Mouse (Mus musculus) intestine, postnatal 0 days (tissue): Measurements from ENCODE around the gene Serpinb5. TPM values are rescaled to one million over a fixed set of nuclear protein-coding genes. Genes with fewer than 3 reads are reported as not detected.
A peak's percentile ranks its signal among the peaks of the same experiment; 100 is the strongest.

Source experiments
- ATAC-seq: fragments of 200-750 bp; cut with Nextera tagmentation; 2 replicates; pipeline ENCODE4 v1.8.0; 2017; ENCODE audit warnings: mild to moderate bottlenecking, moderate TSS enrichment, moderate library complexity
- H3K27ac ChIP-seq: fragments of 300-500 bp; sonication (generic); 2 replicates; pipeline ENCODE4 v1.5.1; 2014; ENCODE audit warnings: mild to moderate bottlenecking, low read depth, low read length, moderate library complexity
- H3K27me3 ChIP-seq: fragments of 300-500 bp; sonication (generic); replicated peaks from 2 replicates; pipeline ENCODE4 v1.6.1; 2014; ENCODE audit warnings: low read length, mixed read lengths; ENCODE audit not compliant: control insufficient read depth, insufficient read depth
- H3K36me3 ChIP-seq: fragments of 300-500 bp; sonication (generic); 2 replicates; pipeline ENCODE4 v1.6.1; 2014; ENCODE audit warnings: mild to moderate bottlenecking, moderate library complexity; ENCODE audit not compliant: control insufficient read depth, insufficient read depth
- H3K4me1 ChIP-seq: fragments of 300-500 bp; sonication (generic); replicated peaks from 2 replicates; pipeline ENCODE4 v1.6.1; 2014; ENCODE audit warnings: antibody characterized with exemption, low read length, mixed read lengths; ENCODE audit not compliant: control insufficient read depth, insufficient read depth
- H3K4me2 ChIP-seq: fragments of 300-500 bp; sonication (generic); replicated peaks from 2 replicates; pipeline ENCODE4 v1.6.1; 2014; ENCODE audit warnings: low read depth, mild to moderate bottlenecking, moderate library complexity
- H3K4me3 ChIP-seq: fragments of 300-500 bp; sonication (generic); 2 replicates; pipeline ENCODE4 v1.5.1; 2014; ENCODE audit warnings: low read depth, low read length
- H3K9ac ChIP-seq: fragments of 300-500 bp; sonication (generic); 2 replicates; pipeline ENCODE4 v1.6.1; 2014; ENCODE audit warnings: mild to moderate bottlenecking, low read depth, low read length
- H3K9me3 ChIP-seq: fragments of 300-500 bp; sonication (generic); 2 replicates; pipeline ENCODE4 v1.6.1; 2016; ENCODE audit warnings: mixed run types; ENCODE audit not compliant: control insufficient read depth
- CTCF ChIP-seq: sonication (generic); IDR thresholded peaks from 2 replicates; pipeline ENCODE4 v1.5.1; 2016; ENCODE audit warnings: low read depth, mild to moderate bottlenecking, control low read depth, antibody characterized with exemption, moderate library complexity
- WGBS: fragments of 180-500 bp; shearing (Covaris S2); extraction: QIAGEN DNeasy Blood & Tissue Kit; methylation state at CpG from one replicate; pipeline ENCODE4 v1.1.7; 2014; 5-methylcytosine and 5-hydroxymethylcytosine counted together
- polyA plus RNA-seq: library from polyadenylated mRNA; unstranded; fragments of >200 nt; fragmentation: Nextera tagmentation; extraction: Ambion mirVana; gene quantifications from 2 replicates; pipeline ENCODE4 v1.2.1, GENCODE M21; 2015

Serpinb5 gene
- 0.38 and 0.75 TPM in 2 replicates for polyA plus RNA-seq

GRCm38 (mm10) chr1:106860847-106861246, at the start of gene Serpinb5:
Gene Serpinb5, plus strand, starts transcription at chr1:106861173.
- H3K4me2 ChIP-seq: no peak within 1 kb of the TSS
- H3K36me3 ChIP-seq: no peaks in the 10 kb centered on the region
- H3K4me1 ChIP-seq: no peaks in the 10 kb centered on the region
- TF ChIP-seq CTCF: no peak
- H3K4me3 ChIP-seq: no peak within 1 kb of the TSS
- WGBS: 42% methylated on average over 8 of the region's 8 CpGs
- H3K9ac ChIP-seq: no peak within 1 kb of the TSS
- no peak within 1 kb of the TSS for H3K27ac ChIP-seq
- no peaks in the 10 kb centered on the region for H3K27me3 ChIP-seq
- ATAC-seq: peak; percentile 63
- H3K9me3 ChIP-seq: no peaks in the 10 kb centered on the region

- no peaks in the 10 kb centered on the region for H3K27me3 ChIP-seq
- H3K9me3 ChIP-seq: no peaks in the 10 kb centered on the region
- H3K9ac ChIP-seq: no peak overlapping the region
- WGBS: 57% methylated on average over 5 of the region's 5 CpGs
- no peaks in the 10 kb centered on the region for H3K4me1 ChIP-seq
- no peak overlapping the region for H3K4me2 ChIP-seq
- H3K27ac ChIP-seq: no peak overlapping the region
- H3K4me3 ChIP-seq: no peak overlapping the region
- no peak for TF ChIP-seq CTCF
- ATAC-seq: no peak
- no peaks in the 10 kb centered on the region for H3K36me3 ChIP-seq
These were observed 46.1 kb upstream of the Serpinb5 start for GRCm38 (mm10) chr1:106814864-106815263.

- no peak for TF ChIP-seq CTCF
- H3K9ac ChIP-seq: no peak overlapping the region
- no peaks in the 10 kb centered on the region for H3K27me3 ChIP-seq
- H3K36me3 ChIP-seq: no peaks in the 10 kb centered on the region
- ATAC-seq: no peak
- no peaks in the 10 kb centered on the region for H3K4me1 ChIP-seq
- H3K4me2 ChIP-seq: no peak overlapping the region
- H3K4me3 ChIP-seq: no peak overlapping the region
- no peak overlapping the region for H3K27ac ChIP-seq
- 87% methylated on average over 6 of the region's 6 CpGs for WGBS
- no peaks in the 10 kb centered on the region for H3K9me3 ChIP-seq
These were observed 45.7 kb upstream of the Serpinb5 start for GRCm38 (mm10) chr1:106815265-106815664.

GRCm38 (mm10) chr1:106816766-106817165, 44.2 kb upstream of the Serpinb5 start:
- no peak for ATAC-seq
- whole genome bisulfite sequencing: 85% methylated on average over 11 of the region's 11 CpGs

GRCm38 (mm10) chr1:106818323-106818722, 42.6 kb upstream of the Serpinb5 start:
- Histone ChIP-seq H3K27me3 (no peaks in the 10 kb centered on the region), H3K4me1 (no peaks in the 10 kb centered on the region), H3K9ac (no peak overlapping the region), H3K4me2 (no peak overlapping the region), H3K9me3 (no peaks in the 10 kb centered on the region), H3K27ac (no peak overlapping the region), H3K4me3 (no peak overlapping the region), H3K36me3 (no peaks in the 10 kb centered on the region)
- peak; percentile 77 for TF ChIP-seq CTCF
- ATAC-seq: no peak
- WGBS: 10% methylated on average over 4 of the region's 4 CpGs

More at GRCm38 (mm10) chr1:106816766-106817165, 44.2 kb upstream of the Serpinb5 start:
- Histone ChIP-seq H3K4me2 (no peak overlapping the region), H3K4me3 (no peak overlapping the region), H3K9ac (no peak overlapping the region), H3K4me1 (no peaks in the 10 kb centered on the region), H3K27ac (no peak overlapping the region), H3K36me3 (no peaks in the 10 kb centered on the region), H3K9me3 (no peaks in the 10 kb centered on the region), H3K27me3 (no peaks in the 10 kb centered on the region)
- TF ChIP-seq CTCF: no peak

GRCm38 (mm10) chr1:106822297-106822696, 38.7 kb upstream of the Serpinb5 start:
- Histone ChIP-seq H3K9me3 (no peaks in the 10 kb centered on the region), H3K27ac (no peak overlapping the region), H3K4me3 (no peak overlapping the region), H3K36me3 (no peaks in the 10 kb centered on the region), H3K4me2 (no peak overlapping the region), H3K9ac (no peak overlapping the region), H3K4me1 (no peaks in the 10 kb centered on the region), H3K27me3 (no peaks in the 10 kb centered on the region)
- WGBS: 79% methylated on average over 3 of the region's 3 CpGs
- no peak for TF ChIP-seq CTCF
- ATAC-seq: no peak

GRCm38 (mm10) chr1:106828784-106829183, 32.2 kb upstream of the Serpinb5 start:
- Histone ChIP-seq H3K9ac (no peak overlapping the region), H3K4me1 (no peaks in the 10 kb centered on the region), H3K4me3 (no peak overlapping the region), H3K27ac (no peak overlapping the region), H3K4me2 (no peak overlapping the region), H3K27me3 (no peaks in the 10 kb centered on the region), H3K36me3 (no peaks in the 10 kb centered on the region), H3K9me3 (no peaks in the 10 kb centered on the region)
- no peak for TF ChIP-seq CTCF
- no peak for ATAC-seq
- 69% methylated on average over 4 of the region's 4 CpGs for WGBS
